Mouse (Mus musculus) kidney, postnatal 36 days (tissue): ENCODE results near the gene Gm21778.
"Not testable (repeated sequence)": the region's sequence is repeated elsewhere in the genome, so short reads cannot be mapped to it uniquely, and the experiment has no call there.

Experiments
- DNase-seq, 2 experiments: peaks; one replicate each; pipeline ENCODE4 v3.0.0; 2021 to 2022; ENCODE audit warnings: mixed read lengths in 2 of 2

Gene Gm21778

GRCm38 (mm10) chrY:5942160-5942559 is at the start of gene Gm21778:
TSS of gene Gm21778 (plus strand) at chrY:5942460.
- not testable (repeated sequence) for DNase-seq
